Mouse (Mus musculus): ENCODE results near the gene Plekha6. TPM values are rescaled to one million over a fixed set of nuclear protein-coding genes. Genes with fewer than 3 reads are reported as not detected.
A peak's percentile ranks its signal among the peaks of the same experiment; 100 is the strongest.

Gene Plekha6
- polyA plus RNA-seq, 1 experiment = 104 TPM

GRCm38 (mm10) chr1:133315775-133316174 lies 151.8 kb downstream of the Plekha6 start:
- no peak overlapping the region for H3K27ac ChIP-seq (ENCODE audit: insufficient read depth, low read depth, low read length)
- H3K4me1 ChIP-seq (ENCODE audit: control insufficient read depth, insufficient read depth, insufficient read length, low read length) = peaks cover 16% of the 10 kb centered on the region; the same call in 1 of the 2 replicates
- H3K36me3 ChIP-seq (ENCODE audit: control insufficient read depth, insufficient read depth, low read length) = peaks cover 2% of the 10 kb centered on the region; the same call in 1 of the 2 replicates
- TF ChIP-seq POLR2A (IDR thresholded peaks at IDR 0.05; ENCODE audit: low read depth, low read length) = no peak
- TF ChIP-seq CTCF (IDR thresholded peaks at IDR 0.05; ENCODE audit: extremely low read depth, insufficient read length, insufficient replicate concordance, low read depth, low read length) = no peak
- H3K4me3 ChIP-seq (ENCODE audit: low read depth, low read length) = no peak overlapping the region
- 82% methylated on average over 6 of the region's 6 CpGs for WGBS
- H3K27me3 ChIP-seq (ENCODE audit: control insufficient read depth, insufficient read depth, low read length) = no peaks in the 10 kb centered on the region

DNA sequence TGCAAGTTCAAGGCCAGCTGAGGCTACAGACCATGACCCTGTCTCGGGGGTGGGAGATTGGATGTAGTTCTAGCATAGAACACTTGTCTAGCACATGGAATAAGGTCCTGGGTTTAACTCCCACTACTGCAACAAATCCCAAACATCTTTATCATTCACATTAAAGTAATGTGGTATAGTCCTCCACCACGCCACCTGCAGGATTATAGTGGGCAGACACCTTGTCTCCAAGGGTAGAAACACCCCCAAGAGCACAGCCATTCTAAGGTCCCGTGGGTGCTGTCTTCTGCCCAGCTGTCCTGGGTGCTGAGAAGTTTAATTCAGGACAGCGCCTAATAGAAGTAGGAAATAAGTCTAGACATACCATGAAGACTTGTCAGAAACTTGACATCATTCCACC lies 152.6 kb downstream of the Plekha6 start:
- H3K36me3 ChIP-seq (ENCODE audit: control insufficient read depth, insufficient read depth, low read length) = peaks cover 2% of the 10 kb centered on the region; the same call in 1 of the 2 replicates
- H3K27ac ChIP-seq (ENCODE audit: insufficient read depth, low read depth, low read length) = no peak overlapping the region
- WGBS = 83% methylated on average over 4 of the region's 4 CpGs
- no peak for TF ChIP-seq POLR2A (IDR thresholded peaks at IDR 0.05; ENCODE audit: low read depth, low read length)
- no peak for TF ChIP-seq CTCF (IDR thresholded peaks at IDR 0.05; ENCODE audit: extremely low read depth, insufficient read length, insufficient replicate concordance, low read depth, low read length)
- H3K27me3 ChIP-seq (ENCODE audit: control insufficient read depth, insufficient read depth, low read length) = no peaks in the 10 kb centered on the region
- H3K4me3 ChIP-seq (ENCODE audit: low read depth, low read length) = no peak overlapping the region
- H3K4me1 ChIP-seq (ENCODE audit: control insufficient read depth, insufficient read depth, insufficient read length, low read length) = peaks cover 10% of the 10 kb centered on the region; the same call in 1 of the 2 replicates

- peaks cover 3% of the 10 kb centered on the region; the same call in 1 of the 2 replicates for H3K36me3 ChIP-seq (ENCODE audit: control insufficient read depth, insufficient read depth, low read length)
- peaks cover 6% of the 10 kb centered on the region; the same call in 1 of the 2 replicates for H3K4me1 ChIP-seq (ENCODE audit: control insufficient read depth, insufficient read depth, insufficient read length, low read length)
- no peaks in the 10 kb centered on the region for H3K27me3 ChIP-seq (ENCODE audit: control insufficient read depth, insufficient read depth, low read length)
- H3K27ac ChIP-seq (ENCODE audit: insufficient read depth, low read depth, low read length) = no peak overlapping the region
- TF ChIP-seq CTCF (IDR thresholded peaks at IDR 0.05; ENCODE audit: extremely low read depth, insufficient read length, insufficient replicate concordance, low read depth, low read length) = no peak
- TF ChIP-seq POLR2A (IDR thresholded peaks at IDR 0.05; ENCODE audit: low read depth, low read length) = no peak
- 76% methylated on average over 1 of the region's 1 CpGs for WGBS
- no peak overlapping the region for H3K4me3 ChIP-seq (ENCODE audit: low read depth, low read length)
Observed at GRCm38 (mm10) chr1:133317149-133317548, 153.1 kb downstream of the Plekha6 start.

- Histone ChIP-seq H3K4me3 (ENCODE audit: low read depth, low read length) (no peak within 1 kb of the TSS), H3K36me3 (ENCODE audit: control insufficient read depth, insufficient read depth, low read length) (0 out of 2 replicates have a peak, but pooled peaks cover 1% of the 10 kb centered on the region), H3K27me3 (ENCODE audit: control insufficient read depth, insufficient read depth, low read length) (no peaks in the 10 kb centered on the region), H3K4me1 (ENCODE audit: control insufficient read depth, insufficient read depth, insufficient read length, low read length) (no peaks in the 10 kb centered on the region), H3K27ac (ENCODE audit: insufficient read depth, low read depth, low read length) (no peak within 1 kb of the TSS)
- 71% methylated on average over 13 of the region's 13 CpGs for WGBS
- TF ChIP-seq POLR2A (IDR thresholded peaks at IDR 0.05; ENCODE audit: low read depth, low read length) = no peak
- no peak for TF ChIP-seq CTCF (IDR thresholded peaks at IDR 0.05; ENCODE audit: extremely low read depth, insufficient read length, insufficient replicate concordance, low read depth, low read length)
Observed at GRCm38 (mm10) chr1:133321267-133321925, 157.4 kb downstream of the Plekha6 start, which contains the start of gene Kiss1. TSS of gene Kiss1 (plus strand) at chr1:133321875.

- no peak overlapping the region for H3K27ac ChIP-seq (ENCODE audit: insufficient read depth, low read depth, low read length)
- TF ChIP-seq POLR2A (IDR thresholded peaks at IDR 0.05; ENCODE audit: low read depth, low read length) (no peak), CTCF (IDR thresholded peaks at IDR 0.05; ENCODE audit: extremely low read depth, insufficient read length, insufficient replicate concordance, low read depth, low read length) (no peak)
- no peaks in the 10 kb centered on the region for H3K4me1 ChIP-seq (ENCODE audit: control insufficient read depth, insufficient read depth, insufficient read length, low read length)
- H3K36me3 ChIP-seq (ENCODE audit: control insufficient read depth, insufficient read depth, low read length) = 0 out of 2 replicates have a peak, but pooled peaks cover 1% of the 10 kb centered on the region
- WGBS = 48% methylated on average over 5 of the region's 5 CpGs
- no peaks in the 10 kb centered on the region for H3K27me3 ChIP-seq (ENCODE audit: control insufficient read depth, insufficient read depth, low read length)
- no peak overlapping the region for H3K4me3 ChIP-seq (ENCODE audit: low read depth, low read length)
Observed at GRCm38 (mm10) chr1:133323333-133323732, 159.3 kb downstream of the Plekha6 start.

GRCm38 (mm10) chr1:133325951-133326350 lies 161.9 kb downstream of the Plekha6 start:
- Histone ChIP-seq H3K27me3 (ENCODE audit: control insufficient read depth, insufficient read depth, low read length) (0 out of 2 replicates have a peak, but pooled peaks cover 6% of the 10 kb centered on the region), H3K4me1 (ENCODE audit: control insufficient read depth, insufficient read depth, insufficient read length, low read length) (peaks cover 6% of the 10 kb centered on the region; the same call in 1 of the 2 replicates), H3K4me3 (ENCODE audit: low read depth, low read length) (no peak overlapping the region), H3K36me3 (ENCODE audit: control insufficient read depth, insufficient read depth, low read length) (0 out of 2 replicates have a peak, but pooled peaks cover 1% of the 10 kb centered on the region), H3K27ac (ENCODE audit: insufficient read depth, low read depth, low read length) (no peak overlapping the region)
- TF ChIP-seq CTCF (IDR thresholded peaks at IDR 0.05; ENCODE audit: extremely low read depth, insufficient read length, insufficient replicate concordance, low read depth, low read length) (no peak), POLR2A (IDR thresholded peaks at IDR 0.05; ENCODE audit: low read depth, low read length) (no peak)
- 79% methylated on average over 8 of the region's 8 CpGs for WGBS

- WGBS = 55% methylated on average over 5 of the region's 5 CpGs
- TF ChIP-seq POLR2A (IDR thresholded peaks at IDR 0.05; ENCODE audit: low read depth, low read length) = no peak
- TF ChIP-seq CTCF (IDR thresholded peaks at IDR 0.05; ENCODE audit: extremely low read depth, insufficient read length, insufficient replicate concordance, low read depth, low read length) = 0 out of 2 replicates have a peak, but pooled peaks have one; percentile 17
- no peaks in the 10 kb centered on the region for H3K36me3 ChIP-seq (ENCODE audit: control insufficient read depth, insufficient read depth, low read length)
- 0 out of 2 replicates have a peak, but pooled peaks cover 6% of the 10 kb centered on the region for H3K27me3 ChIP-seq (ENCODE audit: control insufficient read depth, insufficient read depth, low read length)
- H3K4me1 ChIP-seq (ENCODE audit: control insufficient read depth, insufficient read depth, insufficient read length, low read length) = peaks cover 6% of the 10 kb centered on the region; the same call in 1 of the 2 replicates
- no peak overlapping the region for H3K27ac ChIP-seq (ENCODE audit: insufficient read depth, low read depth, low read length)
- no peak overlapping the region for H3K4me3 ChIP-seq (ENCODE audit: low read depth, low read length)
Observed at GRCm38 (mm10) chr1:133327094-133327493, 163.1 kb downstream of the Plekha6 start.

Data from small intestine, adult 2 months (tissue).